ENCODE assay signal across 8 mouse cellular contexts in genomic region chr10:80157141-80157929, GRCm38 (mm10). TPM values are rescaled to one million over a fixed set of nuclear protein-coding genes. Genes with fewer than 3 reads are reported as not detected.
DNase-seq lines count a peak whose midpoint lies in the region; ATAC-seq lines count a peak whose summit lies in the region.

No protein-coding gene starts in this region.

- no peaks in the 10 kb centered on the region for H3K9me3 ChIP-seq in kidney, embryonic 16.5 days (ENCODE audit: low read length)
- H3K9me3 ChIP-seq in embryonic facial prominence, embryonic 11.5 days (replicated peaks; ENCODE audit: control insufficient read depth, low read length): no peaks in the 10 kb centered on the region
- H3K9me3 ChIP-seq in hindbrain, embryonic 12.5 days (replicated peaks): no peaks in the 10 kb centered on the region
- no peaks in the 10 kb centered on the region for H3K9me3 ChIP-seq in midbrain, embryonic 14.5 days (ENCODE audit: control insufficient read depth, low read length)

- H3K9ac ChIP-seq in kidney, embryonic 16.5 days (replicated peaks; ENCODE audit: low read length): peak overlapping the region; percentile 56
- H3K9ac ChIP-seq in embryonic facial prominence, embryonic 11.5 days (replicated peaks; ENCODE audit: low read length): peak overlapping the region; percentile 7; the same call in 1 of the 2 replicates
- 0 out of 2 replicates have a peak overlapping the region, but pooled peaks have one; percentile 2 for H3K9ac ChIP-seq in hindbrain, embryonic 12.5 days
- peak overlapping the region; percentile 37 for H3K9ac ChIP-seq in midbrain, embryonic 14.5 days (replicated peaks; ENCODE audit: low read length)

- H3K27me3 ChIP-seq in kidney, embryonic 16.5 days (ENCODE audit: insufficient read depth, low read length): no peaks in the 10 kb centered on the region
- H3K27me3 ChIP-seq in embryonic facial prominence, embryonic 11.5 days (ENCODE audit: control insufficient read depth, insufficient read depth, low read length): no peaks in the 10 kb centered on the region
- H3K27me3 ChIP-seq in hindbrain, embryonic 12.5 days: no peaks in the 10 kb centered on the region
- H3K27me3 ChIP-seq in midbrain, embryonic 14.5 days (ENCODE audit: control insufficient read depth, insufficient read depth, low read length): no peaks in the 10 kb centered on the region

- DNase-seq in kidney, postnatal 36 days: no peak
- DNase-seq in embryonic facial prominence, embryonic 11.5 days (ENCODE audit: low spot score): no peak
- no peak for DNase-seq in midbrain, embryonic 14.5 days
- no peak for DNase-seq in layer of hippocampus, adult 18-20 months (ENCODE audit: low spot score in 2 of 2)
- no peak for DNase-seq in Muller cell, postnatal 12 days (ENCODE audit: inconsistent ontology term)
- DNase-seq in thymus, postnatal 25 days: no peak

- H3K4me3 ChIP-seq in kidney, embryonic 16.5 days (ENCODE audit: low read length): no peak overlapping the region
- no peak overlapping the region for H3K4me3 ChIP-seq in embryonic facial prominence, embryonic 11.5 days (ENCODE audit: low read depth, low read length)
- H3K4me3 ChIP-seq in hindbrain, embryonic 12.5 days: 0 out of 2 replicates have a peak overlapping the region, but pooled peaks have one; percentile 1
- H3K4me3 ChIP-seq in midbrain, embryonic 14.5 days (replicated peaks; ENCODE audit: low read depth, low read length): no peak overlapping the region

- no peak overlapping the region for H3K4me2 ChIP-seq in kidney, embryonic 16.5 days (replicated peaks; ENCODE audit: low read depth, low read length)
- H3K4me2 ChIP-seq in embryonic facial prominence, embryonic 11.5 days (ENCODE audit: low read depth, low read length): no peak overlapping the region
- 0 out of 2 replicates have a peak overlapping the region, but pooled peaks have one; percentile 8 for H3K4me2 ChIP-seq in hindbrain, embryonic 12.5 days (replicated peaks)
- H3K4me2 ChIP-seq in midbrain, embryonic 14.5 days (ENCODE audit: low read length): peak overlapping the region; percentile 9; the same call in 1 of the 2 replicates

- ATAC-seq in kidney, embryonic 16.5 days (ENCODE audit: low FRiP score, low TSS enrichment): no peak
- ATAC-seq in embryonic facial prominence, embryonic 11.5 days (replicated peaks; ENCODE audit: insufficient number of reproducible peaks, low FRiP score, low TSS enrichment, low read depth): no peak
- no peak for ATAC-seq in hindbrain, embryonic 12.5 days (ENCODE audit: low FRiP score)
- ATAC-seq in midbrain, embryonic 14.5 days (ENCODE audit: low FRiP score, low TSS enrichment): no peak

- peak overlapping the region; percentile 99 for H3K27ac ChIP-seq in kidney, embryonic 16.5 days (ENCODE audit: low read length)
- H3K27ac ChIP-seq in embryonic facial prominence, embryonic 11.5 days (replicated peaks; ENCODE audit: low read depth, low read length): 0 out of 2 replicates have a peak overlapping the region, but pooled peaks have one; percentile 22
- H3K27ac ChIP-seq in hindbrain, embryonic 12.5 days: peak overlapping the region; percentile 91
- peak overlapping the region; percentile 91 for H3K27ac ChIP-seq in midbrain, embryonic 14.5 days (replicated peaks; ENCODE audit: low read depth, low read length)

- H3K36me3 ChIP-seq in kidney, embryonic 16.5 days (ENCODE audit: insufficient read depth, low read length): peaks cover 53% of the 10 kb centered on the region
- H3K36me3 ChIP-seq in embryonic facial prominence, embryonic 11.5 days (replicated peaks; ENCODE audit: control insufficient read depth, insufficient read depth, low read depth, low read length): peaks cover 44% of the 10 kb centered on the region
- peaks cover 54% of the 10 kb centered on the region for H3K36me3 ChIP-seq in hindbrain, embryonic 12.5 days
- H3K36me3 ChIP-seq in midbrain, embryonic 14.5 days (ENCODE audit: control insufficient read depth, insufficient read depth, low read length): peaks cover 59% of the 10 kb centered on the region

- whole genome bisulfite sequencing in kidney, embryonic 16.5 days: 45% methylated on average over 15 of the region's 15 CpGs
- 61% methylated on average over 15 of the region's 15 CpGs for WGBS in embryonic facial prominence, embryonic 11.5 days
- WGBS in hindbrain, embryonic 12.5 days: 61% methylated on average over 15 of the region's 15 CpGs
- 54% methylated on average over 15 of the region's 15 CpGs for WGBS in midbrain, embryonic 14.5 days

- H3K4me1 ChIP-seq in kidney, embryonic 16.5 days (ENCODE audit: insufficient read depth, low read length): peaks cover 96% of the 10 kb centered on the region
- peaks cover 39% of the 10 kb centered on the region for H3K4me1 ChIP-seq in embryonic facial prominence, embryonic 11.5 days (ENCODE audit: control insufficient read depth, insufficient read depth, low read length)
- peaks cover 93% of the 10 kb centered on the region for H3K4me1 ChIP-seq in hindbrain, embryonic 12.5 days
- peaks cover 54% of the 10 kb centered on the region for H3K4me1 ChIP-seq in midbrain, embryonic 14.5 days (ENCODE audit: control insufficient read depth, insufficient read depth, low read length)

RNA-seq across cellular contexts. Expression of gene Cirbp, which starts 8.4 kb away (rescaled TPM):
- 96.2 and 101 TPM in 2 replicates for polyA plus RNA-seq in kidney, embryonic 16.5 days (2015; fragmentation: Nextera tagmentation; extraction: Ambion mirVana)
- 74.0 and 77.8 TPM in 2 replicates for polyA plus RNA-seq in embryonic facial prominence, embryonic 11.5 days (2014; fragmentation: Nextera tagmentation; extraction: Ambion mirVana)
- polyA plus RNA-seq in hindbrain, embryonic 12.5 days (2016; fragmentation: Nextera tagmentation; extraction: Ambion mirVana): 235 and 271 TPM in 2 replicates
- 295 and 421 TPM in 2 replicates for polyA plus RNA-seq in midbrain, embryonic 14.5 days (2014; fragmentation: Nextera tagmentation; extraction: Ambion mirVana)
- total RNA-seq in layer of hippocampus, adult 18-20 months (2021): 10 to 100 TPM; 60.7 to 76.4 TPM

RNA-seq across cellular contexts. Expression of gene Midn, which starts 9.3 kb away (rescaled TPM):
- 15.9 and 16.8 TPM in 2 replicates for polyA plus RNA-seq in kidney, embryonic 16.5 days (2015; fragmentation: Nextera tagmentation; extraction: Ambion mirVana)
- 60.3 and 62.1 TPM in 2 replicates for polyA plus RNA-seq in embryonic facial prominence, embryonic 11.5 days (2014; fragmentation: Nextera tagmentation; extraction: Ambion mirVana)
- 42.1 and 54.5 TPM in 2 replicates for polyA plus RNA-seq in hindbrain, embryonic 12.5 days (2016; fragmentation: Nextera tagmentation; extraction: Ambion mirVana)
- polyA plus RNA-seq in midbrain, embryonic 14.5 days (2014; fragmentation: Nextera tagmentation; extraction: Ambion mirVana): 62.6 and 65.6 TPM in 2 replicates
- 10 to 100 TPM; 59.4 to 68.4 TPM for total RNA-seq in layer of hippocampus, adult 18-20 months (2021)

RNA-seq across cellular contexts. Expression of gene 1600002K03Rik, which starts 15.4 kb away (rescaled TPM):
- 15.2 and 15.3 TPM in 2 replicates for polyA plus RNA-seq in kidney, embryonic 16.5 days (2015; fragmentation: Nextera tagmentation; extraction: Ambion mirVana)
- 6.0 and 6.8 TPM in 2 replicates for polyA plus RNA-seq in embryonic facial prominence, embryonic 11.5 days (2014; fragmentation: Nextera tagmentation; extraction: Ambion mirVana)
- polyA plus RNA-seq in hindbrain, embryonic 12.5 days (2016; fragmentation: Nextera tagmentation; extraction: Ambion mirVana): 12.0 and 13.3 TPM in 2 replicates
- polyA plus RNA-seq in midbrain, embryonic 14.5 days (2014; fragmentation: Nextera tagmentation; extraction: Ambion mirVana): 5.7 and 9.9 TPM in 2 replicates
- total RNA-seq in layer of hippocampus, adult 18-20 months (2021): 1 to 10 TPM; 6.4 to 6.5 TPM

RNA-seq across cellular contexts. Expression of gene Cbarp, which starts 16.7 kb away (rescaled TPM):
- polyA plus RNA-seq in kidney, embryonic 16.5 days (2015; fragmentation: Nextera tagmentation; extraction: Ambion mirVana): 6.4 and 7.3 TPM in 2 replicates
- 6.8 and 9.0 TPM in 2 replicates for polyA plus RNA-seq in embryonic facial prominence, embryonic 11.5 days (2014; fragmentation: Nextera tagmentation; extraction: Ambion mirVana)
- 18.4 and 22.3 TPM in 2 replicates for polyA plus RNA-seq in hindbrain, embryonic 12.5 days (2016; fragmentation: Nextera tagmentation; extraction: Ambion mirVana)
- polyA plus RNA-seq in midbrain, embryonic 14.5 days (2014; fragmentation: Nextera tagmentation; extraction: Ambion mirVana): 78.9 and 101 TPM in 2 replicates
- total RNA-seq in layer of hippocampus, adult 18-20 months (2021): 100 to 1,000 TPM; 362 to 363 TPM

RNA-seq across cellular contexts. Expression of gene Atp5d, which starts 18.9 kb away (rescaled TPM):
- 676 and 688 TPM in 2 replicates for polyA plus RNA-seq in kidney, embryonic 16.5 days (2015; fragmentation: Nextera tagmentation; extraction: Ambion mirVana)
- 360 and 371 TPM in 2 replicates for polyA plus RNA-seq in embryonic facial prominence, embryonic 11.5 days (2014; fragmentation: Nextera tagmentation; extraction: Ambion mirVana)
- 351 and 385 TPM in 2 replicates for polyA plus RNA-seq in hindbrain, embryonic 12.5 days (2016; fragmentation: Nextera tagmentation; extraction: Ambion mirVana)
- 407 and 480 TPM in 2 replicates for polyA plus RNA-seq in midbrain, embryonic 14.5 days (2014; fragmentation: Nextera tagmentation; extraction: Ambion mirVana)
- 100 to 1,000 TPM; 354 to 359 TPM for total RNA-seq in layer of hippocampus, adult 18-20 months (2021)

Comparison
In these comparisons a context has a peak if more than half of its experiments do, and no peak if none do; other contexts are left out.
1. H3K27ac ChIP-seq: peak in every context shown above with its lines; median percentile 99 in kidney, embryonic 16.5 days; 91 in hindbrain, embryonic 12.5 days; 91 in midbrain, embryonic 14.5 days; 22 in embryonic facial prominence, embryonic 11.5 days.
2. H3K4me2 ChIP-seq: peak in hindbrain, embryonic 12.5 days (single experiment) and midbrain, embryonic 14.5 days (single experiment); none in kidney, embryonic 16.5 days (single experiment) and embryonic facial prominence, embryonic 11.5 days (single experiment).
3. H3K9ac ChIP-seq: peak in every context shown above with its lines; median percentile 56 in kidney, embryonic 16.5 days; 37 in midbrain, embryonic 14.5 days; 7 in embryonic facial prominence, embryonic 11.5 days; 2 in hindbrain, embryonic 12.5 days.